Mouse (Mus musculus): ENCODE measurements around the gene Rd3l. TPM values are rescaled to one million over a fixed set of nuclear protein-coding genes. Genes with fewer than 3 reads are reported as not detected.

Rd3l gene
- polyA plus RNA-seq, 1 experiment: 0.46 TPM

DNA sequence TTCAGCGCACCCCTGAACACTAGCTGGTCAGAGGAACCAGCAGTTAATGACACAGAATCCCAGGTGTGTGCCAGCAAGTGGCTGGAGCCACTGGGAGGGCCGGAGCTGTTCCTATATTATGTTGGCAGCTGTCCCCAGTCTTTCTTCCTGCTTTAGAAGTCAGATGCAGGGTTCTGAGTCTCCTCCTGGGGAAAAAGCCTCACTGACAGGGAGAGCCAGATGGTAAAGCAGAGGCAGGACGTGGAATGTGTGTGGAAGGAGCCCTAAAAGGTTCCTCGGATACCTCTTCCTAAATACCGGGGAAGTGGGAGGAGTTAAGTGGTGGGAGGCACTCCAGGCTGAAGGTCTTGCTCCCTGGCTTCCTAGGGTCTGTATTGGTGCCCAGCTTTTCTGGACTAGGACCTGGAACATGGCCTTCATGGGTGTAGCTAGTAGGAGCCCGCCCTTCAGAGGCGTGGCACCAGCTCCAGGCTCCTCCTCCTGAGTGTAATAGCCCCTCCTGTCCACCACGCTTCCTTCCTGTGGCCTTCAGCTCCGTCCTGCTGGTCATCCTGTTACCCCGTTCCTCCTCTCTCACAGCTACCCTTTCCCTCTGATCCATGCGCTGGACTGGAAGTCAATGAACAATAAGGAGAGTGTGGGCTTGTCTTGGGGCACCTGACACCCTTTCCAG is 47.9 kb downstream of the Rd3l start:
- no peaks in the 10 kb centered on the region for H3K4me1 ChIP-seq (ENCODE audit: control insufficient read depth, insufficient read depth, low read length)
- H3K27ac ChIP-seq (ENCODE audit: insufficient read depth, low read length): no peak overlapping the region
- no peak overlapping the region for H3K4me3 ChIP-seq (ENCODE audit: insufficient read depth, low read length)
- no peak for TF ChIP-seq POLR2A (IDR thresholded peaks at IDR 0.05; ENCODE audit: extremely low read depth, insufficient read depth, low read length)
- no peak for TF ChIP-seq CTCF (IDR thresholded peaks at IDR 0.05; ENCODE audit: extremely low read depth, insufficient read depth, low read length)

DNA sequence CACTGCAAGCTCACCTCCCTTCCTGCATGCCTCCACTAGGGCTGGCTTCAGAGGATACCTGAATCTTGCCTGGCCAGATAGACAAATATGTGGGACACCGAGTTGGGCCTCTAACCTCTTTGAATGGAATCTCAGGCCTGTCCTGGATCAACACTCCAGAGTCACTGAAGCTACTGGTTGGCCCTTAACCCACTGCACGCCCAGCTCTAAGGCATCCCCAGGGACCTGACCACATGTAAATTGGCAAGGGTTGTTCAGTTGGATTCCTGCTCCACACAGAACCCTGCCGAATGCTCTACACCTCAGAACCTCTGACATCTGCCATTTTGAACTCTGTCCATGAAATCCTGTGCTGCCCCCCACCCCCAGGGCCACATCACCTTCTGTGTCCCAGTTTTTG is 48.6 kb downstream of the Rd3l start:
- TF ChIP-seq CTCF (IDR thresholded peaks at IDR 0.05; ENCODE audit: extremely low read depth, insufficient read depth, low read length) (no peak), POLR2A (IDR thresholded peaks at IDR 0.05; ENCODE audit: extremely low read depth, insufficient read depth, low read length) (no peak)
- H3K27ac ChIP-seq (ENCODE audit: insufficient read depth, low read length): no peak overlapping the region
- H3K4me3 ChIP-seq (ENCODE audit: insufficient read depth, low read length): no peak overlapping the region
- H3K4me1 ChIP-seq (ENCODE audit: control insufficient read depth, insufficient read depth, low read length): no peaks in the 10 kb centered on the region

DNA sequence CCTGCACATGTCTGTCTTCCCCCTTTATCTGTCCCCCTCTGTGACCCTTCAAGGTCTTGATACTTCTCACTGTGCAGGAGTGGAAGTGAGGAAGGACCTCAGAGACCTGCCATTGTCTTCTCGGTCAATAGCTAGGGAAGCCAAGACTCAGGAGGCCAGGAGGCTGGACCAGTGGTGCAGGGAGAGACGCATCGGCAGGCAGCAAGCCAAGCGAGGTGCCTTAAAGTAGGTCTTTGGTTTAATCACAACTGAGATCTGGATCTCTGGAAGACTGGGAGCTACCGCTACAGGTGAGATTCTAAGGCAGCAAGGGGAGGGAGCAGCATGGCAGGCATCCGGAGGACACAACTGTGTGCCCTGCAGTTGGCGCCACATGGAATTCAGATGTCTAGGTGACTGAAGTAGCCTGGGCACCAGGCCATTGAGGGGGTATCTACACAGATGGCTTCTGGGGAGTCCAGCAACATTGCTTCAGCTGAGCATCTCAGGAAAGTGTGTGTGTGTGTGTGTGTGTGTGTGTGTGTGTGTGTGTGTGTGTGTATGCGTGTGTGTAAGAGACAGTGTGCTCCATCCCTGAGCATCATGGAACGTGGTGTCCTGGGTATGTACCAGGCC is 49.6 kb downstream of the Rd3l start:
- Histone ChIP-seq H3K4me3 (ENCODE audit: insufficient read depth, low read length) (no peak overlapping the region), H3K27ac (ENCODE audit: insufficient read depth, low read length) (no peak overlapping the region), H3K4me1 (ENCODE audit: control insufficient read depth, insufficient read depth, low read length) (no peaks in the 10 kb centered on the region; the same call in 1 of the 2 replicates)
- no peak for TF ChIP-seq POLR2A (IDR thresholded peaks at IDR 0.05; ENCODE audit: extremely low read depth, insufficient read depth, low read length)
- TF ChIP-seq CTCF (IDR thresholded peaks at IDR 0.05; ENCODE audit: extremely low read depth, insufficient read depth, low read length): no peak

Other genes with a start within 250 kb of the Rd3l start
- 790 and 835 TPM in 2 replicates for gene Klc1, start 222.5 kb downstream of the Rd3l start, polyA plus RNA-seq (2012; rRNA removed)
- 10.5 and 13.8 TPM in 2 replicates for gene Xrcc3, start 167.4 kb downstream of the Rd3l start, polyA plus RNA-seq (2012; rRNA removed)
- gene Zfyve21, start 167.1 kb downstream of the Rd3l start, polyA plus RNA-seq (2012; rRNA removed): 39.5 and 39.8 TPM in 2 replicates
- gene Ppp1r13b, start 73.2 kb downstream of the Rd3l start, polyA plus RNA-seq (2012; rRNA removed): 32.1 and 34.1 TPM in 2 replicates
- gene Atp5mpl, start 14.3 kb downstream of the Rd3l start, polyA plus RNA-seq (2012; rRNA removed): 300 and 310 TPM in 2 replicates
- gene Tdrd9, start 9.8 kb downstream of the Rd3l start, polyA plus RNA-seq (2012; rRNA removed): 0.23 and 0.25 TPM in 2 replicates
- 4.4 and 5.1 TPM in 2 replicates for gene Aspg, start 125.4 kb upstream of the Rd3l start, polyA plus RNA-seq (2012; rRNA removed)
- gene Kif26a, start 164.9 kb upstream of the Rd3l start, polyA plus RNA-seq (2012; rRNA removed): 3.3 and 4.2 TPM in 2 replicates